Mouse (Mus musculus) E14TG2a.4 (cell line): ENCODE data around the gene Atp6v1g3.

Source experiments
- H3K27me3 ChIP-seq: 2 replicates; pipeline ENCODE4 v1.6.1; 2014; ENCODE audit warnings: low read length, control low read depth; ENCODE audit not compliant: insufficient read depth
- H3K36me3 ChIP-seq: 2 replicates; pipeline ENCODE4 v1.6.1; 2014; ENCODE audit warnings: low read length, control low read depth; ENCODE audit not compliant: insufficient read depth
- H3K4me1 ChIP-seq: replicated peaks from 2 replicates; pipeline ENCODE4 v1.6.1; 2014; ENCODE audit warnings: low read depth, low read length, control low read depth
- H3K4me3 ChIP-seq: replicated peaks from 2 replicates; pipeline ENCODE4 v1.5.1; 2014; ENCODE audit warnings: mild to moderate bottlenecking, low read length
- H3K9me3 ChIP-seq: 2 replicates; pipeline ENCODE4 v1.6.1; 2014; ENCODE audit warnings: low read length, control low read depth
- CTCF ChIP-seq: conservative IDR thresholded peaks from 2 replicates; pipeline ENCODE4 v1.5.1; 2014; ENCODE audit warnings: low read length
- NANOG ChIP-seq: IDR thresholded peaks from 2 replicates; pipeline ENCODE4 v1.6.1; 2014; ENCODE audit warnings: borderline replicate concordance, low read length, mixed read lengths
- POU5F1 ChIP-seq: IDR thresholded peaks from 2 replicates; pipeline ENCODE4 v1.6.1; 2014; ENCODE audit warnings: low read length, borderline replicate concordance

Atp6v1g3 gene

GRCm38 (mm10) chr1:138301920-138302319 is 28.4 kb downstream of the Atp6v1g3 start:
- H3K9me3 ChIP-seq, result no peaks in the 10 kb centered on the region
- H3K4me1 ChIP-seq, result no peaks in the 10 kb centered on the region
- H3K27me3 ChIP-seq, result no peaks in the 10 kb centered on the region
- H3K36me3 ChIP-seq, result no peaks in the 10 kb centered on the region
- H3K4me3 ChIP-seq, result no peak overlapping the region
- no peak for TF ChIP-seq POU5F1
- no peak for TF ChIP-seq NANOG
- TF ChIP-seq CTCF, result no peak

DNA sequence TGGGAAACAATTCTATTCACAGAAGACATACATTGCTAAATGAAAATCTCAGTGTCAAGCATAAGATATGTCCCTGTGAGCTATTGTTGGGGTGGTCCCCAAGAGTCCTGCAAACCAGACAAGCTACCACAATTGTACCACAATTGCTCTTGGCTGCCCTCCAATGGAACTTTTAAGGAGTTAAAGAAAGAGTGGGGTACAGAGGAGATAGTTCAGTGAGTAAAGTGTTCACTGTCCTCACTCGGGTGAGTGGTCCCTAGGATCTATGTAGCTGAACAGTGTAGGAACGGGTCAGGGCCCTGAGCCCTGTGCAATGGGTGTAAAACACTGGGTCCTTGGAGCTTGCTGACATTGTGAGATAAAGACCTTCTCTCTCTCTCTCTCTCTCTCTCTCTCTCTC is 29.2 kb downstream of the Atp6v1g3 start:
- Histone ChIP-seq H3K4me3 (no peak overlapping the region), H3K36me3 (no peaks in the 10 kb centered on the region), H3K27me3 (no peaks in the 10 kb centered on the region), H3K9me3 (no peaks in the 10 kb centered on the region), H3K4me1 (no peaks in the 10 kb centered on the region)
- TF ChIP-seq POU5F1, result no peak
- no peak for TF ChIP-seq CTCF
- TF ChIP-seq NANOG, result no peak

DNA sequence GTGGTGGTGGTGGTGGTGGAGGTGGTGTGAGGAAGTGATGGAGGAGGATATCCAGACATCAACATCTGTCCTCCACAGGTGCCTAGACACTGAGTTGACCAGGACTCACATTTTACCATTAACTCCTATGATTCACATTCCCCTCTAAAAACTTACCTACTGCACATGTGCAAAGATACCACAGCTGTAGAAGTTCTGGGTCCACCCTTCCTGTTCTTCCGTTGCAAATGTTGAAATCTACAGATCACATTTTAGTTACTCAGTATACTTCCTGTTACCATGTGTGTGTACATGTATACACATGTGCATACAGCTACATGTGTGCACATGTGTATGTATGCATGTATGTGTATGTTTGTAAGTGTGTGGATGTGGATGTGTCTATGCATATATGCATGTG is 29.8 kb downstream of the Atp6v1g3 start:
- Histone ChIP-seq H3K9me3 (no peaks in the 10 kb centered on the region), H3K4me3 (no peak overlapping the region), H3K36me3 (no peaks in the 10 kb centered on the region), H3K27me3 (no peaks in the 10 kb centered on the region), H3K4me1 (no peaks in the 10 kb centered on the region)
- TF ChIP-seq NANOG (no peak), POU5F1 (no peak), CTCF (no peak)

DNA sequence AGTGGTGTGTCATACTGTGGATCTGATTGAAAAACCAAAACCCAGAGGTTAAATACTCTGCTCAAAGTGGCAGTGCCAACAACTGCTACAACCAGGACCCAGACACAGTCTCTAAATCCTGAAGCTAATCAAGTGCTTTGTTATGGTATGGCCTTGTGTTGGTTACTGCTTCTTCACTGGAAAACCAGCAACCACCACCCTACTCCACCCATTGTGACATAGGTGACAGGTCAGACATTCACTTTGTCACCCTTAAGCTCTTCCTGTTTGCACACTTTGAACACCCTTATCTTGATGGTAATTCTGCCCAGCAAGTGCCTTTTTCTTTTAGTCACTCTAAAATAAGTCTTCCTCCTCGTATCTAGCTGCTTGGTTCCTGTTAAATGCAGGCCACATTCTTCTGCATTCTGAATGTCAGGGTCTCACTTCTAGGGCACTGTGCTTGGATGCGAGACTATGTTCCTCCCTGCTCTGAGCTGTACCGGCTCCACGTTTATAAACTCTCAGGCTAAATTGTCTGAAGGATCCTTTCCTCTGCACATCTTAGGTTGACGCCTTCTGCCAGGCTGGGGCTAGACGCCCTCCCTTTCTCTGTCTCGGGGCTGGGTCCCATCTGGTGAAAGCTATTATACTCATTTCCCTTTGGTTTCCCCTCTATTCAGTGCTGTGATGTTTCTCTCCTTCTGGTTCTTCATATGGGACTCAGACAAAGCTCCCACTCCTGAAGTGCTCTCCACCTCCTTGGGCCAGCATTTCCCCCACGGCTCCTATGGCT is 30.8 kb downstream of the Atp6v1g3 start:
- no peaks in the 10 kb centered on the region for H3K27me3 ChIP-seq
- no peaks in the 10 kb centered on the region for H3K4me1 ChIP-seq
- TF ChIP-seq POU5F1 (no peak), CTCF (no peak), NANOG (no peak)
- no peaks in the 10 kb centered on the region for H3K36me3 ChIP-seq
- H3K9me3 ChIP-seq, result no peaks in the 10 kb centered on the region
- H3K4me3 ChIP-seq, result no peak overlapping the region

GRCm38 (mm10) chr1:138322657-138323056 is 49.1 kb downstream of the Atp6v1g3 start:
- TF ChIP-seq CTCF (no peak), NANOG (no peak), POU5F1 (no peak)
- Histone ChIP-seq H3K27me3 (0 out of 2 replicates have a peak, but pooled peaks cover 2% of the 10 kb centered on the region), H3K9me3 (peaks cover 6% of the 10 kb centered on the region), H3K4me1 (no peaks in the 10 kb centered on the region), H3K36me3 (no peaks in the 10 kb centered on the region), H3K4me3 (no peak overlapping the region)

GRCm38 (mm10) chr1:138323076-138323630 is 49.6 kb downstream of the Atp6v1g3 start:
- Histone ChIP-seq H3K4me3 (no peak overlapping the region), H3K36me3 (no peaks in the 10 kb centered on the region), H3K27me3 (0 out of 2 replicates have a peak, but pooled peaks cover 2% of the 10 kb centered on the region), H3K4me1 (no peaks in the 10 kb centered on the region), H3K9me3 (peaks cover 6% of the 10 kb centered on the region)
- TF ChIP-seq CTCF, result no peak
- TF ChIP-seq NANOG, result no peak
- no peak for TF ChIP-seq POU5F1

GRCm38 (mm10) chr1:138326091-138326490 is 52.6 kb downstream of the Atp6v1g3 start:
- H3K9me3 ChIP-seq, result peaks cover 6% of the 10 kb centered on the region
- TF ChIP-seq NANOG, result no peak
- TF ChIP-seq CTCF, result no peak
- no peak for TF ChIP-seq POU5F1
- H3K27me3 ChIP-seq, result 0 out of 2 replicates have a peak, but pooled peaks cover 2% of the 10 kb centered on the region
- no peaks in the 10 kb centered on the region for H3K36me3 ChIP-seq
- no peak overlapping the region for H3K4me3 ChIP-seq
- no peaks in the 10 kb centered on the region for H3K4me1 ChIP-seq

GRCm38 (mm10) chr1:138326566-138326965 is 53.0 kb downstream of the Atp6v1g3 start:
- Histone ChIP-seq H3K9me3 (peaks cover 3% of the 10 kb centered on the region; the same call in 1 of the 2 replicates), H3K4me3 (no peak overlapping the region), H3K27me3 (0 out of 2 replicates have a peak, but pooled peaks cover 2% of the 10 kb centered on the region), H3K4me1 (no peaks in the 10 kb centered on the region), H3K36me3 (no peaks in the 10 kb centered on the region)
- TF ChIP-seq POU5F1 (no peak), CTCF (no peak), NANOG (no peak)
